Mouse (Mus musculus): ENCODE measurements at regions not wholly inside any gene's neighbourhood (a gene's known extent, or its start where the extent isn't known, plus 50 kb on each side); places are given as distances from the start of the nearest gene placed in this dataset.

GRCm38 (mm10) chr3:61428713-61429112 lies 63.0 kb upstream of the B430305J03Rik start:
- TF ChIP-seq POLR2A (IDR thresholded peaks at IDR 0.05; ENCODE audit: low read depth, low read length) (no peak), CTCF (conservative IDR thresholded peaks at IDR 0.05; ENCODE audit: insufficient read depth, insufficient read length, low read depth, low read length) (no peak)
- no peak overlapping the region for H3K27ac ChIP-seq (ENCODE audit: insufficient read depth, low read depth, low read length)
- H3K36me3 ChIP-seq (ENCODE audit: control insufficient read depth, insufficient read depth, low read length), result no peaks in the 10 kb centered on the region
- no peak overlapping the region for H3K4me3 ChIP-seq (ENCODE audit: insufficient read depth, low read depth, low read length)
- no peak for DNase-seq
- H3K4me1 ChIP-seq (ENCODE audit: control insufficient read depth, insufficient read depth, low read length), result no peaks in the 10 kb centered on the region
- 76% methylated on average over 1 of the region's 1 CpGs for WGBS
- H3K27me3 ChIP-seq (replicated peaks; ENCODE audit: control insufficient read depth, insufficient read depth, low read length), result no peaks in the 10 kb centered on the region

- TF ChIP-seq POLR2A (IDR thresholded peaks at IDR 0.05; ENCODE audit: low read depth, low read length), result no peak
- TF ChIP-seq CTCF (conservative IDR thresholded peaks at IDR 0.05; ENCODE audit: insufficient read depth, insufficient read length, low read depth, low read length), result no peak
- no peak for DNase-seq
- Histone ChIP-seq H3K27ac (ENCODE audit: insufficient read depth, low read depth, low read length) (no peak overlapping the region), H3K27me3 (replicated peaks; ENCODE audit: control insufficient read depth, insufficient read depth, low read length) (no peaks in the 10 kb centered on the region), H3K4me3 (ENCODE audit: insufficient read depth, low read depth, low read length) (no peak overlapping the region), H3K36me3 (ENCODE audit: control insufficient read depth, insufficient read depth, low read length) (no peaks in the 10 kb centered on the region), H3K4me1 (ENCODE audit: control insufficient read depth, insufficient read depth, low read length) (no peaks in the 10 kb centered on the region)
- WGBS, result 61% methylated on average over 5 of the region's 5 CpGs
Measured at GRCm38 (mm10) chr3:61423945-61424344, 58.2 kb upstream of the B430305J03Rik start.

- Histone ChIP-seq H3K27ac (ENCODE audit: insufficient read depth, low read depth, low read length) (no peak overlapping the region), H3K27me3 (replicated peaks; ENCODE audit: control insufficient read depth, insufficient read depth, low read length) (no peaks in the 10 kb centered on the region), H3K4me1 (ENCODE audit: control insufficient read depth, insufficient read depth, low read length) (no peaks in the 10 kb centered on the region), H3K36me3 (ENCODE audit: control insufficient read depth, insufficient read depth, low read length) (no peaks in the 10 kb centered on the region), H3K4me3 (ENCODE audit: insufficient read depth, low read depth, low read length) (no peak overlapping the region)
- 84% methylated on average over 3 of the region's 3 CpGs for WGBS
- DNase-seq, result no peak
- no peak for TF ChIP-seq CTCF (conservative IDR thresholded peaks at IDR 0.05; ENCODE audit: insufficient read depth, insufficient read length, low read depth, low read length)
- TF ChIP-seq POLR2A (IDR thresholded peaks at IDR 0.05; ENCODE audit: low read depth, low read length), result no peak
Measured at GRCm38 (mm10) chr3:61419706-61420105, 54.0 kb upstream of the B430305J03Rik start.

- no peak for DNase-seq
- TF ChIP-seq CTCF (conservative IDR thresholded peaks at IDR 0.05; ENCODE audit: insufficient read depth, insufficient read length, low read depth, low read length) (no peak), POLR2A (IDR thresholded peaks at IDR 0.05; ENCODE audit: low read depth, low read length) (no peak)
- Histone ChIP-seq H3K27ac (ENCODE audit: insufficient read depth, low read depth, low read length) (no peak overlapping the region), H3K4me3 (ENCODE audit: insufficient read depth, low read depth, low read length) (no peak overlapping the region), H3K36me3 (ENCODE audit: control insufficient read depth, insufficient read depth, low read length) (no peaks in the 10 kb centered on the region), H3K4me1 (ENCODE audit: control insufficient read depth, insufficient read depth, low read length) (no peaks in the 10 kb centered on the region), H3K27me3 (replicated peaks; ENCODE audit: control insufficient read depth, insufficient read depth, low read length) (no peaks in the 10 kb centered on the region)
- 71% methylated on average over 3 of the region's 3 CpGs for WGBS
Measured at GRCm38 (mm10) chr3:61418096-61418495, 52.3 kb upstream of the B430305J03Rik start.

Data from kidney, adult 2 months (tissue).